Mouse (Mus musculus) adrenal gland, postnatal 10 days (tissue): ENCODE results near the gene Zscan12. TPM values are rescaled to one million over a fixed set of nuclear protein-coding genes. Genes with fewer than 3 reads are reported as not detected.

ENCODE experiments used
- DNase-seq: peaks from one replicate; pipeline ENCODE4 v3.0.0; 2021; ENCODE audit warnings: mixed read lengths
- microRNA-seq: library from miRNA; unstranded; fragments of <30 nt; microRNA quantifications from one replicate; pipeline ENCODE4 v1.2.0, GENCODE M21; 2021
- total RNA-seq, 2 experiments: library from RNA; stranded (reverse); gene quantifications; 2 replicates each; pipeline ENCODE4 v1.2.3; 2021

Zscan12 gene
- total RNA-seq, 2 experiments from 2014 or later = 7.7 to 9.5 TPM

DNA sequence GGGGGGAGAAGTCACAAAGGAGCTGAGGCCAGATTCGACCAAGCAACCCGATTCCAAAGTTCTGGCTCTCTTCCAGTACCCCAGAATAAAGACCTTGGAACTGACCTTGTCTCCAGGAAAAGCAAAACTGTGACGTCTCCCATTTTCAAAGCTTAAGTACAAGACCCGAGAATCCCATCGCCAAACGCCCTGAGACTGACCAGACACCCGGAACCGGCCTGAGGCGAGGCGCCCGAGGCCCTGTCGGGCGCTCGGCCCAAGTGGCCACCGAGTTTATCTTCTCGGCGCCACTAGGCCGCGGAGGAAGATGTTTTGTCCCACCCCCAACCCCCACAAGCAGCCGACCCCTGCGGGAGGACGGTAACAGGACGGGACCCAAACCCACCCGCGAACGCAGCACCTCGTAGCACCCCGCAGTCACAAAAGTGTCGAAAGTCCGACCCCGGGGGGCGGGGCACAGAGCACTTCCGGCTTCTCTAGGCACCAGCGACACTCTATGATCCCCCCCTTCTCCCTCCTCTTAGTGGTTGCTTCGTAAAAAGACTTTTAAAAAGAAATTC lies 39.7 kb downstream of the Zscan12 start, which contains the start of gene Zkscan3:
Zkscan3 (minus strand) TSS at position 469 of the 560 bp plus-strand sequence.
- peak; percentile 90 for DNase-seq

DNA sequence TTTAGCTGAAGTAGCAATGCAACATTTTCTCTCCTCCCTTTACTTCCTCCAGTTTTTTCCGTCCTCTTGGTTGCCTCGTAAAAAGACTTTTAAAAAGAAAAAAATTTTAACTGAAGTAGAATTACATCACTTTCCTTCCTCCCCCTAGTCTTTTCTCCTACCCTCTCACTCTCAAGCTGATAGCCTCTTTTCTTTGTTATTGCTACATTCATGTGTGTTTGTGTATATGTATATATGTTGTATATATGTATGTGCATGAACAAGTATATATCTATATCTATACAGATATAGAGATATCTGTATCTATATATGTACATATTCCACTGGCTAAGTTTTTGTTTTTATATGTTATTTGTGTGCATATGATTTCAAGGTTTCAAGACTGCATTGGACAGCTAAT lies 40.2 kb downstream of the Zscan12 start:
- no peak for DNase-seq

DNA sequence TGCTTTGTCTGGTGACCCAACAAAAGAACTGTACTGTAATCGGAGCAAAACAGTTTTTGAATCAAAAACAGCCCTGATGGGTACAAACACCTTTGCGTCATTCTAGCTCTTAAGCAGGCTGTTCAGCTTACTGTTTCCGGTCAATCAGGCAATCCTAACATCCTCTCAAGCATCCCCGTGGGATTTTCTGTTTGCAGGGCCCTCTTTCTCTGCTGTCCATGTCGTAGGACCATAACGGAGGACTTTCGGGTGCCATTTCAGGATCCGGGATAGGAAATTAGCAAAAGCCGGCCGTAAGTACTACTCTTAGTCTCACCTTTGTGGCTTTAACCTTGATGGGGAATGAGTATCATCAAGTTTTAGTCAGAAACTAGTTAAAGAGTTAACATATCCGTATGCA lies 44.7 kb downstream of the Zscan12 start:
- DNase-seq = no peak

DNA sequence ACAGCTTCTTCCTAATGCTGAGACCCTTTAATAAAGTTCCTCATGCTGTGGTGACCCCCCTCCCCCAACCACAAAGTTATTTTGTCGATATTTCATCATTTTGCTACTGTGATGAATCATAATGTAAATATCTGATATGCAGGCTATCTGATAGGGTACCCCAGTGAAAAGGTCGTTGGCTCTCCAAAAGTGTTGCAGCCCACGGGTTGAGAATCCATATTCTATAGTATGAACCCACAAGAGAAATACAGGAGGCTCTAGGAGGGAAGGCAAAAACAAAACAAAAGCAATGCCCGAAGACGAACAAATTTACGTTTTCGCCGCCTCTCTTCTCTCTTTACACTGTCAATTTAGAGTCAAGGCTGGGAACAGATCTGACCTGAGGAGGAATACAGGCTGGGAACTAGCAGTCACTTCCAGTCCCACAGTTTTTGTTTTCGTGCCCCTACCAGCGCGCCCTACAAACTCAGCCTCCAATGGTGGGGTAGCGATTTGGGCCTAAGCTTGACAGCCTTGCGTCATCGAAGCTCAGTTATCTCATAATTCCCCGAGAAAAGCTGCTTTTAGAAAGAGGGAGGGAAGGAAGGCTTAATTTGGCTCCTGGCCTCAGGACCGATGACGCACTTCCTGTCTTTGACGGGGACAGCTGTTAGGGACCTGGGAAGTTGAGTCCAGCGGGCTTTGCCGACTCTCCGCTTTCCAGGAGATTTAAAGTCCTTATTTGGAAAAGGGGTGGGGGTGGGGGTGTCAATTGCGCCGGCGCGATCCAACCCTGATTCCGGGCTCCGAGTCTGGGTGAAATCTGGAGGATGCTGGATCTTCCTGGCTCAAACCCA lies 45.6 kb downstream of the Zscan12 start:
- DNase-seq = peak; percentile 87

DNA sequence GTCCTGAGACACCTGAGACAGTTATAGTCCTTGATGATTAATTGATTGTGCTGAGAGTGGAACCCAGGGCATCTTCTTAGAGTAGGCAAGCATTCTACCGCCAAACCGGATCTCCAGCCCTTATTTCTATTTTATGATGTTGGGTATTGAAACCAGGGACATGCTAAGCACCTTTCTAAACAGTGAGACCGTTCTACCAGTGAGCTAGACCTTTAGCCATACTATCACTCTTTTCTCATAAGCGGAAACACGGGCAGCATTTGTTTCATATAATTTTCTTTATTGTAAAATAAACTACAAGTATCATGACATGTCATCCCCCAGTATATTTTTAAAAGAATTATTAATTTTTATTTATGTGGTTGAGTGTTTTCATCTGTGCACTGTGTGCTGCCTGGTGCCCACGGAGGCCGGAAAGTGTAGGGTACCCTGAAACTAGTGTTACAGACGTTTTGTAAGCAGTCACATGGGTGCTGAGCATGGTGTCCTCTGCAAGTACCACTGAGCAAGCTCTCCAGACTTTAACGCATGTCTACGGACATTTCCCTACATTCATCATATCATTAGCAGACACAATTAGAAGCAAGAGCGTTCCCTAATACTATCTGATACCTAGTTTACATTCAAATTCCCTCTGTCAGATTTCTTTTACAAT lies 46.3 kb downstream of the Zscan12 start:
- DNase-seq = no peak

DNA sequence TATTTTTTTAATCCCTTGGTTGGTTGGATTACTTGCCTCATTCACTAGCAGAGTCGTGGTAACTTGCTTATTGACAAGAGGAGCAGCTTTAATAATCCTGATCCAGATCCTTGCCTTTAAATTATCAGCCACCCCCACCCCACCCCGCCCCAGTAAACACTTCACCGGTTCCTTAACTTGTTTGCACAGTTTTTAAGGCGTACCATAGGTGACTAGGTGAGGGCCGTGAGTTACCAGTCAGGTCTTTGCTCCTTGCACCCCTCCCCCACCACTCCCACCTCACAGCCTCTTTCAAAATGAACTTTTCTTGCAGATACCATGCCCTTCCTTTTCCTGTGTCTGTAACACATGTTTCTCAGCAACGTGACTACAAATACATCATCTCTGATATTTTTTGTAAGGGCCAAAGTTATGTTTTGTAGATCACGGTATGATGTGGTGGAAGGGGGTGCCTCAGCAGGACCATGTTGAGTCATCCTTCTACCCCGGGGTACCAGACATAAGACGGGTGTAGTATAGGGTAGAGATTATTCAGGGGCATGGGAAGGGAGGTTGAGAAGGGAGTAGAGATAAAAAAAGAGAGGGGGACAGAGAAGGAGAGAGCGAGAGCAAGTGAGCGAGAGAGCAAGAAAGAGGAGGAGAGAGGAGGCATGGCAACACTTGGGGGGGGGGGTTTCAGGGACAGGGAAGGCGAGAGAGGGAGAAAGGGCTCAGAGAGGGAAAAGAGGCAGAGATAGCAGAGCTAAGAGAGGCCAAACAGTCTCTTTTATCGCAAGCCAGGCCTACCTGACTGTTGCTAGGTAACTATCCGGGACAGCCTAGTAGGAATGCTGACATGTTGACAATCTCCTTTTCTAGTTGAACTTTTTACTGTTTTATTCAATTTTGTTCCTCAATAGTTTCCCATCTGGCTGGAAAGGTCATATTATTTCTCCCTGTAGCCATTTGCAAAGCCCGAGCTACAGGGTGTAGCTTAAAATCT lies 51.9 kb downstream of the Zscan12 start:
- DNase-seq = no peak

DNA sequence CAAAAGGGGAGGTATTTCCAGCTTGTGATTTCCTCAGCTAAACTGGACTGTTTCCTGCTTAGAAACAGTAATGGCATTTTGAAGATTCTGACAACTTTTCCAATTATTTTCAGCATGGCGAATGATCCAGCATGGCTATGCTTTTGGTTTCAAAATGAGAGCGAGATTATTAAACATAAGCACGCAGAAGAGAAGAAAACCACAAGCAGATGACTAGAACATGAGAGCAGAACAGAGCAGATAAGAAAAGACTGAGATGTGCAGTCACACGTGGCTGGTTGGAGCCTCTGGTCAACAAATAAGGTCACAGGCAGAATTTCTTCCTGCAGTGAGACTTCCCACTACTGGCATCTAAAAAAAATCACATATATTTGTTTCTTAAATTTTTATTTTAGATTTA lies 52.6 kb downstream of the Zscan12 start:
- no peak for DNase-seq

DNA sequence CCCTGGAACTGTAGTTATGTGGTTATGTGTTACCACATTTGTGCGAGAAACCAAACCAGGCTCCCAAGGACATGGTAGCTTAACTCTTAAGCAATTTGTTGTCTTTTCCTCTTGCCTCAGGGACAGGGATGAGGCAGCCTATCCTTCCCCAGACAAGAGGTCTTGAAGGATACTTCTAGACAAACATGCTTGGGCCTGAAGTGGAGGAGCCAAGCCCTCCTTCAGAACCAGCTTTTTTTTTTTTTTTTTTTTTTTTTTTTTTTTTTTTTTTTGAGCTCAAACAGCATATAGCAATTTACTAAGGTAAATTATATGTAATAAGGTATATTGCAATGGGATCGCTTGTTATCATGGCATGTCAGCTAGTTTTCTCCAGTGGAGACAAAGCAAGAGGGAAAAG lies 53.1 kb downstream of the Zscan12 start:
- no peak for DNase-seq

DNA sequence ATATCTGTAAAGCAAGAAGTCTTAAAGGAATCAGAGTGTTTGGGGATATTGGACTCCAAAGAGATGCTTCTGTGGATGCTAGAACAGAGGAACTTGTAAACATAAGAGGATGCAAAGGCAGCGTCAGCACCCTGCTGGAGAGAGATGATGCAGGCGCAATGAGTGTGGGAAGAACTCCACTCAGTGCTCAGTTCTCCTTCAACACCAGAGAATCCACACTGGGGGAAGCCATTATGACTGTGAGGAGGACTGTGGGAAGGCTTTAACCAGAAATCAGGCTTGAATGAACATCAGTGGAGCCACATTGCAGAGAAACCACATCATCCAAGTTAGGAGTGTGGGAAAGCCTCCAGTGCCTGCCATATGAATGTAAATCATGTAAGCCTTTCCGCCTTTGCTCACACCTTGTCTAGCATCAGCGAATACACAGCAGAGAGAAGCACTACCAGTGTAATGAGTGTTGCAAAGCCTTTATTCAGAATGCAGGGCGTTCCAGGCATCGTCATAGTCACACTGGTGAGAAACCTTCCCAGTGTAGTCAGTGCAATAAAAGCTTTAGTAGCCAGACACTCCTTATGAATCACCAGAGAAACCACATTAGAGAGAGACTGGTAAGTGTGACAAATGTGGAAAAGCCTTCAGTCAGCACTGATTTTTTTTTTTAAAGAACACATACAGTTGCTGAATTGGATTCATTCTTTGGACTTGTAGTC lies 54.8 kb downstream of the Zscan12 start:
- no peak for DNase-seq

DNA sequence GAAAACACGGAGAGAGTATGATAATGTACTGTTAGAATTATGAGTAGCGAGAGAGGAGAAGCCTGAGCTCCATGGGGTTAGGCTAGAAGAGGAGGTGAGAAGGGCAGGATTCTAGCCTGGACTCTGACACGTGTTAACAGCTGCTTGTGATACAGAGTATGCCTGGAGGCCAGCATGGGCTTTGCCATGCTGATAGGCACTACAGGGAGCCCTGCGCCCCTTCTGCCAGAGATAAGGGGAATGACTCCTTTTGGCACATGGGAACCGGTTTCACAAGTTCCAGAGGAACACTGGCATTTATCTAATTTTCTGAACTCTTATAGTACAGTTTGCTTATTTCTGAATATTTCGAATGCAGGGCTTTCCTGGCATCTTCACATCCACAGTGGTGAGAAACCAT lies 56.2 kb downstream of the Zscan12 start:
- DNase-seq = no peak

Small RNAs within 50 kb of the gene (microRNA-seq; reads per million reads assigned to microRNA genes)
- gene Mir6942 = not detected

Other genes with a start within 250 kb of the Zscan12 start
- gene Olfr263, start 233.2 kb upstream of the Zscan12 start, total RNA-seq = not detected
- not detected for gene Olfr1368, start 217.0 kb upstream of the Zscan12 start, total RNA-seq
- gene Trim27, start 183.4 kb upstream of the Zscan12 start, total RNA-seq = 10 to 100 TPM; 50.2 to 51.9 TPM
- not detected for gene Gpx5, start 70.1 kb upstream of the Zscan12 start, total RNA-seq
- under 1 TPM in 1 of 2 experiments, not detected in 1; 0.27 TPM for gene Gpx6, start 50.7 kb upstream of the Zscan12 start, total RNA-seq
- gene Olfr1367, start 15.9 kb upstream of the Zscan12 start, total RNA-seq = not detected
- 10 to 100 TPM; 47.8 to 61.0 TPM for gene Zkscan3, start 39.9 kb downstream of the Zscan12 start, total RNA-seq
- gene Pgbd1, start 78.2 kb downstream of the Zscan12 start, total RNA-seq = under 1 TPM; 0.48 to 0.54 TPM
- 10 to 100 TPM; 28.9 to 37.3 TPM for gene Zscan26, start 90.9 kb downstream of the Zscan12 start, total RNA-seq
- 1 to 10 TPM; 1.1 to 1.4 TPM for gene Nkapl, start 105.7 kb downstream of the Zscan12 start, total RNA-seq
- 1 to 10 TPM; 2.4 to 3.4 TPM for gene Zkscan4, start 116.1 kb downstream of the Zscan12 start, total RNA-seq
- gene Gm10065, start 116.6 kb downstream of the Zscan12 start, total RNA-seq = not detected
- 10 to 100 TPM; 17.2 to 18.4 TPM for gene AK157302, start 132.4 kb downstream of the Zscan12 start, total RNA-seq
- 100 to 1,000 TPM; 180 to 200 TPM for gene Gm11273, start 138.6 kb downstream of the Zscan12 start, total RNA-seq
- 10 to 100 TPM; 16.8 to 24.6 TPM for gene Zkscan8, start 168.3 kb downstream of the Zscan12 start, total RNA-seq
- gene Olfr1366, start 180.0 kb downstream of the Zscan12 start, total RNA-seq = not detected
- not detected for gene Olfr1535, start 197.1 kb downstream of the Zscan12 start, total RNA-seq
- not detected for gene Olfr1364, start 218.9 kb downstream of the Zscan12 start, total RNA-seq